Mouse (Mus musculus) E14TG2a.4 (cell line): Measurements from ENCODE around the gene Gm37240.
"Not testable (repeated sequence)": the region's sequence is repeated elsewhere in the genome, so short reads cannot be mapped to it uniquely, and the experiment has no call there.

Experiments
- CTCF ChIP-seq: conservative IDR thresholded peaks from 2 replicates; pipeline ENCODE4 v1.5.1; 2014; ENCODE audit warnings: low read length
- POU5F1 ChIP-seq: IDR thresholded peaks from 2 replicates; pipeline ENCODE4 v1.6.1; 2014; ENCODE audit warnings: low read length, borderline replicate concordance

- TF ChIP-seq CTCF, POU5F1: not testable (repeated sequence)
These were observed 1324.4 kb downstream of the Gm37240 start for GRCm38 (mm10) chr3:84562911-84563310.
